Mouse (Mus musculus) forebrain, embryonic 16.5 days (tissue): ENCODE results near the gene Cd47. TPM values are rescaled to one million over a fixed set of nuclear protein-coding genes. Genes with fewer than 3 reads are reported as not detected.

Source experiments
- ATAC-seq: fragments of 200-750 bp; cut with Nextera tagmentation; 2 replicates; pipeline ENCODE4 v1.8.0; 2017; ENCODE audit warnings: mild to moderate bottlenecking, moderate library complexity
- H3K27ac ChIP-seq: fragments of 300-500 bp; sonication (generic); 2 replicates; pipeline ENCODE4 v1.5.1; 2014; ENCODE audit warnings: low read length, control low read depth
- H3K27me3 ChIP-seq: fragments of 300-500 bp; sonication (generic); replicated peaks from 2 replicates; pipeline ENCODE4 v1.6.1; 2014; ENCODE audit warnings: low read length; ENCODE audit not compliant: control insufficient read depth, insufficient read depth
- H3K36me3 ChIP-seq: fragments of 300-500 bp; sonication (generic); 2 replicates; pipeline ENCODE4 v1.6.1; 2014; ENCODE audit not compliant: control insufficient read depth, insufficient read depth
- H3K4me1 ChIP-seq: fragments of 300-500 bp; sonication (generic); replicated peaks from 2 replicates; pipeline ENCODE4 v1.6.1; 2014; ENCODE audit warnings: low read length; ENCODE audit not compliant: control insufficient read depth, insufficient read depth
- H3K4me2 ChIP-seq: fragments of 300-500 bp; sonication (generic); 2 replicates; pipeline ENCODE4 v1.6.1; 2014; ENCODE audit warnings: mild to moderate bottlenecking, low read length, control low read depth
- H3K4me3 ChIP-seq: fragments of 300-500 bp; sonication (generic); replicated peaks from 2 replicates; pipeline ENCODE4 v1.5.1; 2014; ENCODE audit warnings: mild to moderate bottlenecking, low read length, control low read depth
- H3K9ac ChIP-seq: fragments of 300-500 bp; sonication (generic); replicated peaks from 2 replicates; pipeline ENCODE4 v1.6.1; 2014; ENCODE audit warnings: low read depth, low read length, control low read depth
- H3K9me3 ChIP-seq: fragments of 300-500 bp; sonication (generic); 2 replicates; pipeline ENCODE4 v1.6.1; 2016; ENCODE audit warnings: low read length; ENCODE audit not compliant: control insufficient read depth
- WGBS: fragments of 180-500 bp; shearing (Covaris S2); extraction: QIAGEN DNeasy Blood & Tissue Kit; methylation state at CpG from one replicate; pipeline ENCODE4 v1.1.7; 2014; 5-methylcytosine and 5-hydroxymethylcytosine counted together
- polyA plus RNA-seq: library from polyadenylated mRNA; unstranded; fragments of >200 nt; fragmentation: Nextera tagmentation; extraction: Ambion mirVana; gene quantifications from 2 replicates; pipeline ENCODE4 v1.2.1, GENCODE M21; 2015

Gene Cd47
- polyA plus RNA-seq, 1 experiment from 2014 or later, result 131 TPM

DNA sequence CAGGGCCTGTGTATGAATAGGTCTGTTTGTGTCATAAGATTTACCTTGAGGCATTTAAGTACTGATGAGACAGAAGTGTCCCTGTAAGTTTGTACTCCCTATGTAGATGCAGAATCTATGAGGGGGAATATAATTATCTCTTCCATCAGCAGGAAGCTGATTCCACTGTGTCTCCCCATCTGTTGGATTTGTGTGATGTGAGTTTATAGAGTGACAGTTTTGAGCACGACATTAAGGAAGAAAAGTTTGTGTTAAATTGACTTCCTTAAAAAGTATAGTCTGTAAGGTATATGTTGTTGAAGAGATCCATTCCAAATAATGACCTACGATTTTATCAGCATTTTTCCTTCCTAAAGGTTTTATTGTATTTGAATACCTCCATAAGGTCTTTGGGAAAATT lies 106.6 kb downstream of the Cd47 start:
- Histone ChIP-seq H3K9me3 (no peaks in the 10 kb centered on the region), H3K27ac (no peak overlapping the region), H3K4me1 (peaks cover 10% of the 10 kb centered on the region), H3K4me2 (no peak overlapping the region), H3K27me3 (no peaks in the 10 kb centered on the region), H3K4me3 (no peak overlapping the region), H3K9ac (no peak overlapping the region), H3K36me3 (peaks cover 2% of the 10 kb centered on the region)
- ATAC-seq, result no peak
- WGBS, result 84% methylated on average over 2 of the region's 2 CpGs

DNA sequence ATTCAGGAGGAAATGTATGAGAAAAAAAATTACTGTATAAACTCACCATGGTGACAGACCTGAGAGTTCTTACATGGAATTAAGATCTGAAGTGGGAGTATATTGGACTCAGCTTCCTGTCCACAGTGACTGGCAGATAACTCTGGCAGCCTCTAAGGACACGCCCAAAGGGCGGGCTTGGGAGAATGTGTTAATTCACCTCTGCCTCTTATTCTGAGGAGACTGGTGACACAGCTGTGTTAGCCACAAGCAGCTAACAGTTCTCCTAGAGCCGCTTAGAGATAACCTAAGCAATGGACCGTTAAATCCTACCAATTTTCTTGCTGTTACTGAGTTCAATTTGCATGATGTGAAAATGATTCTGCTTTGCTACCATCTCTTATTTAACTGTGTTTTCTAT lies 107.0 kb downstream of the Cd47 start:
- H3K4me1 ChIP-seq, result peaks cover 10% of the 10 kb centered on the region
- H3K9ac ChIP-seq, result no peak overlapping the region
- H3K27me3 ChIP-seq, result no peaks in the 10 kb centered on the region
- 47% methylated on average over 4 of the region's 4 CpGs for WGBS
- H3K4me2 ChIP-seq, result no peak overlapping the region
- H3K9me3 ChIP-seq, result no peaks in the 10 kb centered on the region
- H3K36me3 ChIP-seq, result peaks cover 2% of the 10 kb centered on the region
- H3K27ac ChIP-seq, result no peak overlapping the region
- ATAC-seq, result 0 out of 2 replicates have a peak, but pooled peaks have one; percentile 49
- no peak overlapping the region for H3K4me3 ChIP-seq

- peaks cover 13% of the 10 kb centered on the region for H3K4me1 ChIP-seq
- no peak overlapping the region for H3K4me3 ChIP-seq
- no peaks in the 10 kb centered on the region for H3K27me3 ChIP-seq
- no peak overlapping the region for H3K9ac ChIP-seq
- no peak overlapping the region for H3K4me2 ChIP-seq
- ATAC-seq, result no peak
- H3K27ac ChIP-seq, result no peak overlapping the region
- no peaks in the 10 kb centered on the region for H3K9me3 ChIP-seq
- WGBS, result 54% methylated on average over 8 of the region's 8 CpGs
- H3K36me3 ChIP-seq, result no peaks in the 10 kb centered on the region
These were observed 109.2 kb downstream of the Cd47 start for GRCm38 (mm10) chr16:49909536-49909935.

GRCm38 (mm10) chr16:49914094-49914493 lies 113.8 kb downstream of the Cd47 start:
- 85% methylated on average over 2 of the region's 2 CpGs for whole genome bisulfite sequencing
- Histone ChIP-seq H3K27ac (no peak overlapping the region), H3K9ac (no peak overlapping the region), H3K9me3 (no peaks in the 10 kb centered on the region), H3K27me3 (no peaks in the 10 kb centered on the region), H3K4me2 (no peak overlapping the region), H3K36me3 (no peaks in the 10 kb centered on the region), H3K4me1 (peaks cover 6% of the 10 kb centered on the region; the same call in 1 of the 2 replicates), H3K4me3 (no peak overlapping the region)
- no peak for ATAC-seq

- ATAC-seq, result no peak
- no peaks in the 10 kb centered on the region for H3K27me3 ChIP-seq
- no peak overlapping the region for H3K9ac ChIP-seq
- WGBS, result 83% methylated on average over 11 of the region's 11 CpGs
- no peak overlapping the region for H3K27ac ChIP-seq
- H3K4me3 ChIP-seq, result no peak overlapping the region
- no peaks in the 10 kb centered on the region for H3K9me3 ChIP-seq
- no peaks in the 10 kb centered on the region for H3K36me3 ChIP-seq
- no peak overlapping the region for H3K4me2 ChIP-seq
- H3K4me1 ChIP-seq, result 0 out of 2 replicates have a peak, but pooled peaks cover 2% of the 10 kb centered on the region
These were observed 115.5 kb downstream of the Cd47 start for GRCm38 (mm10) chr16:49915532-49916476.

GRCm38 (mm10) chr16:49920191-49920590 lies 119.9 kb downstream of the Cd47 start:
- 76% methylated on average over 10 of the region's 10 CpGs for WGBS
- ATAC-seq, result no peak
- H3K27ac ChIP-seq, result no peak overlapping the region

GRCm38 (mm10) chr16:49921677-49922076 lies 121.3 kb downstream of the Cd47 start:
- no peak overlapping the region for H3K9ac ChIP-seq
- no peak for ATAC-seq
- no peaks in the 10 kb centered on the region for H3K36me3 ChIP-seq
- 89% methylated on average over 6 of the region's 6 CpGs for WGBS
- H3K4me3 ChIP-seq, result no peak overlapping the region
- H3K27ac ChIP-seq, result no peak overlapping the region
- H3K27me3 ChIP-seq, result no peaks in the 10 kb centered on the region
- H3K4me2 ChIP-seq, result no peak overlapping the region
- 0 out of 2 replicates have a peak, but pooled peaks cover 4% of the 10 kb centered on the region for H3K4me1 ChIP-seq
- no peaks in the 10 kb centered on the region for H3K9me3 ChIP-seq

More at GRCm38 (mm10) chr16:49920191-49920590, 119.9 kb downstream of the Cd47 start:
- Histone ChIP-seq H3K4me3 (no peak overlapping the region), H3K4me1 (0 out of 2 replicates have a peak, but pooled peaks cover 2% of the 10 kb centered on the region), H3K4me2 (no peak overlapping the region), H3K27me3 (no peaks in the 10 kb centered on the region), H3K36me3 (no peaks in the 10 kb centered on the region), H3K9ac (no peak overlapping the region), H3K9me3 (no peaks in the 10 kb centered on the region)

DNA sequence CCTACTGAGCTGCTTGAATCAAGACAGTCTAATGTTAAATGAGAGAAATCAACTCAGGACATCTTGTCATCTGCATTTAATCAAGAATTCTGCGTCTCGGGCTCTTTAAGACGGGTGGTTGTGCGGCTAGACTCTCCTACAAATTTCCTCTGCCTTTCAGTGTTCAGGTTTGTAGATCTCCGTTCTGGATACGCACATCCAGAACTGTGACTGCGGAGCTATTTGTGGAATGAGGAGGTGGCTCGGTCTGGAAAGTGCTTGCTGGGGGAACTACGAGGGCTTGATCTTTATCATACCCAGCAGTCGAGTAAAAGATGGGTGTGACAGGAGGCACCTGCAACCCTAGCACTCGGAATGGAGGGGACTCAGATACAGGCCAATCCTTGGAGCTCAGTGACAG lies 121.8 kb downstream of the Cd47 start:
- 0 out of 2 replicates have a peak, but pooled peaks cover 4% of the 10 kb centered on the region for H3K4me1 ChIP-seq
- H3K27ac ChIP-seq, result no peak overlapping the region
- WGBS, result 93% methylated on average over 11 of the region's 11 CpGs
- H3K9me3 ChIP-seq, result no peaks in the 10 kb centered on the region
- H3K4me2 ChIP-seq, result no peak overlapping the region
- H3K27me3 ChIP-seq, result no peaks in the 10 kb centered on the region
- H3K9ac ChIP-seq, result no peak overlapping the region
- H3K36me3 ChIP-seq, result no peaks in the 10 kb centered on the region
- H3K4me3 ChIP-seq, result no peak overlapping the region
- ATAC-seq, result no peak

- 65% methylated on average over 9 of the region's 9 CpGs for WGBS
These were observed 123.4 kb downstream of the Cd47 start for GRCm38 (mm10) chr16:49923720-49924119.

More at GRCm38 (mm10) chr16:49923720-49924119, 123.4 kb downstream of the Cd47 start:
- H3K4me1 ChIP-seq, result 0 out of 2 replicates have a peak, but pooled peaks cover 4% of the 10 kb centered on the region
- no peak overlapping the region for H3K4me3 ChIP-seq
- H3K36me3 ChIP-seq, result no peaks in the 10 kb centered on the region
- no peaks in the 10 kb centered on the region for H3K27me3 ChIP-seq
- H3K9me3 ChIP-seq, result no peaks in the 10 kb centered on the region
- H3K4me2 ChIP-seq, result no peak overlapping the region
- no peak overlapping the region for H3K27ac ChIP-seq
- 0 out of 2 replicates have a peak, but pooled peaks have one; percentile 45 for ATAC-seq
- H3K9ac ChIP-seq, result no peak overlapping the region
